Mouse (Mus musculus) MEL (cell line): ENCODE measurements around the gene Htt. TPM values are rescaled to one million over a fixed set of nuclear protein-coding genes. Genes with fewer than 3 reads are reported as not detected.
A peak's percentile ranks its signal among the peaks of the same experiment; 100 is the strongest.

ENCODE experiments used
- DNase-seq: peaks from one replicate; pipeline ENCODE4 v3.0.0; 2011; ENCODE audit warnings: low read depth, low spot score
- H3K27ac ChIP-seq: 2 replicates; pipeline ENCODE4 v1.5.1; 2012; ENCODE audit warnings: low read depth, mild to moderate bottlenecking, control low read depth, low read length, moderate library complexity; ENCODE audit not compliant: control insufficient read depth
- H3K27me3 ChIP-seq, 2 experiments: fragments of 150-350 bp in 1 of 2; sonication (generic) in 1 of 2; 2 replicates each; pipeline ENCODE4 v1.6.1; 2012; ENCODE audit warnings: low read length in 2 of 2, mild to moderate bottlenecking in 2 of 2, improper control_type of control experiment in 1 of 2, moderate library complexity in 1 of 2; ENCODE audit not compliant: insufficient read depth in 2 of 2, control insufficient read depth in 1 of 2
- H3K36me3 ChIP-seq, 2 experiments: 2 replicates each; pipeline ENCODE4 v1.6.1; 2012 to 2014; ENCODE audit warnings: low read length in 2 of 2, improper control_type of control experiment in 1 of 2, inconsistent platforms in 1 of 2, mild to moderate bottlenecking in 1 of 2; ENCODE audit not compliant: insufficient read depth in 2 of 2, control insufficient read depth in 1 of 2
- H3K4me1 ChIP-seq, 2 experiments: fragments of 150-350 bp in 1 of 2; sonication (generic) in 1 of 2; 2 replicates each; pipeline ENCODE4 v1.6.1; 2012; ENCODE audit warnings: low read length in 2 of 2, improper control_type of control experiment in 1 of 2, mild to moderate bottlenecking in 1 of 2; ENCODE audit not compliant: insufficient read depth in 2 of 2, control insufficient read depth in 1 of 2
- H3K4me3 ChIP-seq, 2 experiments: fragments of 150-350 bp in 1 of 2; sonication (generic) in 1 of 2; 2 replicates each; pipeline ENCODE4 v1.5.1; 2012; ENCODE audit warnings: low read depth in 2 of 2, low read length in 2 of 2, mild to moderate bottlenecking in 2 of 2, moderate library complexity in 2 of 2, control low read depth in 1 of 2, improper control_type of control experiment in 1 of 2; ENCODE audit not compliant: control insufficient read depth in 1 of 2, insufficient read depth in 1 of 2
- H3K79me2 ChIP-seq: 2 replicates; pipeline ENCODE4 v1.6.1; 2012; ENCODE audit warnings: mild to moderate bottlenecking, low read length, moderate library complexity; ENCODE audit not compliant: control insufficient read depth, poor library complexity, insufficient read depth
- H3K9ac ChIP-seq: 2 replicates; pipeline ENCODE4 v1.6.1; 2012; ENCODE audit warnings: low read depth, mild to moderate bottlenecking, control low read depth, low read length, moderate library complexity; ENCODE audit not compliant: control insufficient read depth, poor library complexity, severe bottlenecking
- H3K9me3 ChIP-seq: fragments of 150-350 bp; sonication (generic); replicated peaks from 2 replicates; pipeline ENCODE4 v1.6.1; 2012; ENCODE audit warnings: mild to moderate bottlenecking, low read length, improper control_type of control experiment, moderate library complexity; ENCODE audit not compliant: insufficient read depth
- BHLHE40 ChIP-seq: IDR thresholded peaks from 2 replicates; pipeline ENCODE4 v1.6.1; 2012; ENCODE audit warnings: low read depth, mild to moderate bottlenecking, inconsistent platforms, low read length, improper control_type of control experiment, borderline replicate concordance
- CHD2 ChIP-seq: IDR thresholded peaks from 2 replicates; pipeline ENCODE4 v1.6.1; 2011; ENCODE audit warnings: low read length, improper control_type of control experiment
- CTCF ChIP-seq, 3 experiments: IDR thresholded peaks in 2 of 3; conservative IDR thresholded peaks in 1 of 3; 2 replicates each; pipeline ENCODE4 v1.5.1; 2011 to 2012; ENCODE audit warnings: low read length in 3 of 3, low read depth in 2 of 3, mild to moderate bottlenecking in 2 of 3, improper control_type of control experiment in 1 of 3, inconsistent platforms in 1 of 3, mixed read lengths in 1 of 3, moderate library complexity in 1 of 3; ENCODE audit not compliant: control insufficient read depth in 1 of 3, insufficient read depth in 1 of 3, poor library complexity in 1 of 3, severe bottlenecking in 1 of 3
- EP300 ChIP-seq, 2 experiments: IDR thresholded peaks; 2 replicates each; pipeline ENCODE4 v1.6.1; 2011; ENCODE audit warnings: improper control_type of control experiment in 2 of 2, low read length in 2 of 2, low read depth in 1 of 2, mild to moderate bottlenecking in 1 of 2
- MAZ ChIP-seq: IDR thresholded peaks from 2 replicates; pipeline ENCODE4 v1.6.1; 2012; ENCODE audit warnings: low read depth, mild to moderate bottlenecking, inconsistent platforms, low read length, improper control_type of control experiment
- MYB ChIP-seq: IDR thresholded peaks from 2 replicates; pipeline ENCODE4 v1.6.1; 2011; ENCODE audit warnings: mild to moderate bottlenecking, low read depth, low read length, improper control_type of control experiment
- MYC ChIP-seq: IDR thresholded peaks from 2 replicates; pipeline ENCODE4 v1.6.1; 2011; ENCODE audit warnings: low read depth, mild to moderate bottlenecking, low read length, improper control_type of control experiment, moderate library complexity
- NELFE ChIP-seq: IDR thresholded peaks from 2 replicates; pipeline ENCODE4 v1.6.1; 2011; ENCODE audit warnings: low read depth, low read length, improper control_type of control experiment
- NRF1 ChIP-seq: IDR thresholded peaks from 2 replicates; pipeline ENCODE4 v1.6.1; 2014; ENCODE audit warnings: low read depth, mild to moderate bottlenecking, inconsistent platforms, low read length, improper control_type of control experiment, moderate library complexity; ENCODE audit not compliant: poor library complexity, insufficient read depth, severe bottlenecking
- POLR2A ChIP-seq, 2 experiments: IDR thresholded peaks; 2 replicates each; pipeline ENCODE4 v1.6.1; 2011 to 2012; ENCODE audit warnings: low read length in 2 of 2, mild to moderate bottlenecking in 2 of 2, control low read depth in 1 of 2, improper control_type of control experiment in 1 of 2, low read depth in 1 of 2, moderate library complexity in 1 of 2; ENCODE audit not compliant: control insufficient read depth in 1 of 2, insufficient read depth in 1 of 2, poor library complexity in 1 of 2
- POLR2AphosphoS2 ChIP-seq: IDR thresholded peaks from 2 replicates; pipeline ENCODE4 v1.6.1; 2011; ENCODE audit warnings: low read length, improper control_type of control experiment
- POLR2AphosphoS5 ChIP-seq: IDR thresholded peaks from 2 replicates; pipeline ENCODE4 v1.6.1; 2012; ENCODE audit warnings: low read depth, borderline replicate concordance, mild to moderate bottlenecking, inconsistent platforms, low read length, moderate library complexity, mixed read lengths
- RAD21 ChIP-seq: IDR thresholded peaks from 2 replicates; pipeline ENCODE4 v1.6.1; 2011; ENCODE audit warnings: mild to moderate bottlenecking, low read depth, low read length, improper control_type of control experiment
- SIN3A ChIP-seq: IDR thresholded peaks from 2 replicates; pipeline ENCODE4 v1.6.1; 2012; ENCODE audit warnings: low read length, improper control_type of control experiment, inconsistent platforms
- TBP ChIP-seq: IDR thresholded peaks from 2 replicates; pipeline ENCODE4 v1.8.0; 2011; ENCODE audit warnings: low read depth, low read length, improper control_type of control experiment
- UBTF ChIP-seq: IDR thresholded peaks from 2 replicates; pipeline ENCODE4 v1.6.1; 2012; ENCODE audit warnings: low read depth, mild to moderate bottlenecking, inconsistent platforms, low read length, improper control_type of control experiment, moderate library complexity, borderline replicate concordance; ENCODE audit not compliant: insufficient read depth
- ZC3H11A ChIP-seq: IDR thresholded peaks from 2 replicates; pipeline ENCODE4 v1.6.1; 2012; ENCODE audit warnings: low read depth, mild to moderate bottlenecking, inconsistent platforms, low read length, improper control_type of control experiment
- ZMIZ1 ChIP-seq: IDR thresholded peaks from 2 replicates; pipeline ENCODE4 v1.6.1; 2012; ENCODE audit warnings: low read depth, mild to moderate bottlenecking, inconsistent platforms, low read length, improper control_type of control experiment, moderate library complexity
- ZNF384 ChIP-seq: IDR thresholded peaks from 2 replicates; pipeline ENCODE4 v1.6.1; 2012; ENCODE audit warnings: low read depth, mild to moderate bottlenecking, inconsistent platforms, low read length, improper control_type of control experiment
- polyA plus RNA-seq, 2 experiments: library from polyadenylated mRNA; stranded (reverse) in 1 of 2; unstranded in 1 of 2; fragments of >175 nt in 1 of 2; fragments of >200 nt in 1 of 2; gene quantifications; 2 replicates each; pipeline versions ENCODE4 v1.2.1 to v1.2.4; 2012; ENCODE audit warnings: low replicate concordance in 2 of 2, low read depth in 1 of 2; ENCODE audit not compliant: insufficient read length in 2 of 2, insufficient read depth in 1 of 2, missing spikeins in 1 of 2
- total RNA-seq: library from RNA; depleted of rRNA; stranded (reverse); fragments of 300-350 nt; gene quantifications from 2 replicates; pipeline ENCODE4 v1.2.3, GENCODE M21; 2012

Htt gene
- total and polyA plus RNA-seq, 3 experiments = 27.0 to 33.0 TPM; not detected in 1

- no peak for TF ChIP-seq RAD21
- TF ChIP-seq CTCF (IDR thresholded peaks at IDR 0.05 in 2 of 3, conservative IDR thresholded peaks at IDR 0.05 in 1 of 3; ENCODE audit: control insufficient read depth in 1 of 3, insufficient read depth in 1 of 3, low read depth in 2 of 3, low read length in 3 of 3, poor library complexity in 1 of 3, severe bottlenecking in 1 of 3) = 0 out of 6 replicates have a peak, but pooled peaks of 1 of the 3 experiments have one; percentile 3
- no peak for TF ChIP-seq POLR2AphosphoS5
- no peak for TF ChIP-seq UBTF
- TF ChIP-seq, all 39 proteins: peak for 11
These were observed 188.2 kb downstream of the Htt start (continued) for GRCm38 (mm10) chr5:34949769-34950211.

- Histone ChIP-seq H3K79me2 (peaks cover 6% of the 10 kb centered on the region), H3K9ac (no peak overlapping the region; the same call in 1 of the 2 replicates), H3K36me3 (peaks cover 0 to 9% of the 10 kb centered on the region in 2 experiments; a peak in 2 of 4 replicates), H3K4me3 (no peak overlapping the region; a peak in 1 of 4 replicates), H3K4me1 (peaks cover 16 to 21% of the 10 kb centered on the region in 2 experiments), H3K27ac (no peak overlapping the region), H3K9me3 (no peaks in the 10 kb centered on the region), H3K27me3 (no peaks in the 10 kb centered on the region)
- no peak for TF ChIP-seq POLR2AphosphoS5
- no peak for TF ChIP-seq SIN3A
- TF ChIP-seq ZNF384 = no peak
- no peak for TF ChIP-seq MAZ
- no peak for TF ChIP-seq NRF1
- TF ChIP-seq TBP = no peak
- TF ChIP-seq EP300 (IDR thresholded peaks at IDR 0.05; ENCODE audit: low read depth in 1 of 2, low read length in 2 of 2) = no peak
- no peak for TF ChIP-seq POLR2A (IDR thresholded peaks at IDR 0.05; ENCODE audit: control insufficient read depth in 1 of 2, insufficient read depth in 1 of 2, low read depth in 1 of 2, low read length in 2 of 2, poor library complexity in 1 of 2)
- TF ChIP-seq MYC = no peak
- no peak for TF ChIP-seq MYB
- no peak for TF ChIP-seq ZC3H11A
- TF ChIP-seq CHD2 = no peak
- no peak for DNase-seq
These were observed 189.1 kb downstream of the Htt start for GRCm38 (mm10) chr5:34950486-34951160.

- Histone ChIP-seq H3K9ac (no peak overlapping the region), H3K9me3 (no peaks in the 10 kb centered on the region), H3K27me3 (no peaks in the 10 kb centered on the region)
- no peak for DNase-seq
- TF ChIP-seq CHD2 = no peak
- TF ChIP-seq MAZ = no peak
- no peak for TF ChIP-seq TBP
- TF ChIP-seq POLR2AphosphoS2 = no peak
- TF ChIP-seq ZMIZ1 = no peak
- TF ChIP-seq NELFE = no peak
- TF ChIP-seq MYB = no peak
- TF ChIP-seq MYC = no peak
- no peak for TF ChIP-seq BHLHE40
- TF ChIP-seq, all 39 proteins: peak for 0
- H3K79me2 ChIP-seq = peaks cover 6% of the 10 kb centered on the region
- H3K4me3 ChIP-seq = no peak overlapping the region
- peaks cover 22 to 26% of the 10 kb centered on the region in 2 experiments for H3K4me1 ChIP-seq
- H3K36me3 ChIP-seq = peaks cover 0 to 15% of the 10 kb centered on the region in 2 experiments; a peak in 2 of 4 replicates
- no peak overlapping the region for H3K27ac ChIP-seq
These were observed 189.8 kb downstream of the Htt start for GRCm38 (mm10) chr5:34951161-34951834.
